10 mouse cellular contexts compared by ENCODE assay signal in the genomic region with DNA sequence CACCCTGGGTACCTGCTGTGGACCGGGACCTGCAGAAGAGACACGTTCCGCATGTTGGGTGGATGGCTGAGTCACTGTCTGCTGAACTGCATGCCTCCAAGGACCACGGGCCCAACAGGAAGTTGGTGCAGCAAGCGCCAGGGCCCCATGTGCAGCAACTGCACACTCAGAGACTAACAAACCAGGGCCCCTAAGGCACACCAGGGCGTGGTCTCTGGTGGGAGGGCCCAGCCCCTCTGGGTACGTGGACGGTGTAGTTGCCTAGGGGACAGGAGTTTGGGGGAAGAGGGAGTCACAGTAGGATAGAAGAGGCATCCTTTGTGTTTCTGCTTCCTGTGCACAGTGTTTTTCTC. TPM values are rescaled to one million over a fixed set of nuclear protein-coding genes. Genes with fewer than 3 reads are reported as not detected.
DNase-seq lines count a peak whose midpoint lies in the region; ATAC-seq and TF ChIP-seq lines count a peak whose summit lies in the region.
"Had no signal": no experiment of that assay in that cellular context is flagged by ENCODE, and none has a peak within 500 bp of the region (broad histone marks: within the 10 kb centered on the region; RNA-seq: fewer than 3 reads in every experiment).

No protein-coding gene starts in this region.

- H3K27ac ChIP-seq in layer of hippocampus, adult 2 months = peak overlapping the region; percentile 85

- no peak for DNase-seq in layer of hippocampus, adult 2 months (ENCODE audit: low spot score in 2 of 2)
- DNase-seq in layer of hippocampus, adult 9-10 months (ENCODE audit: low spot score) = no peak
- DNase-seq in thymus, postnatal 14 days = peak; percentile 87
- no peak for DNase-seq in gastrocnemius, adult 8-10 months (ENCODE audit: low spot score in 2 of 2)
- DNase-seq in left cerebral cortex, adult 11 months (ENCODE audit: low spot score) = no peak
- DNase-seq: adrenal gland, postnatal 10 days; right cerebral cortex, postnatal 14 days had no signal

- no peak for TF ChIP-seq CTCF in layer of hippocampus, adult 2 months (conservative IDR thresholded peaks at IDR 0.05)

- ATAC-seq in granulocyte monocyte progenitor cell, adult 5-6 weeks (replicated peaks; ENCODE audit: poor library complexity, severe bottlenecking) = peak; percentile 86
- ATAC-seq in megakaryocyte, adult 5-6 weeks (ENCODE audit: poor library complexity, severe bottlenecking) = peak; percentile 81
- ATAC-seq in frontal cortex, adult (ENCODE audit: low TSS enrichment) = no peak

- no peak overlapping the region for H3K4me3 ChIP-seq in layer of hippocampus, adult 2 months

RNA-seq across cellular contexts. Expression of a gene that starts 27.9 kb away (rescaled TPM):
- total RNA-seq in layer of hippocampus, adult 2 months (2021) = 10 to 100 TPM; 28.3 to 29.7 TPM
- 0.77 and 3.7 TPM in 2 replicates for total RNA-seq in granulocyte monocyte progenitor cell, adult 5-6 weeks (2014; fragmentation: Nextera tagmentation)
- total RNA-seq in granulocyte monocyte progenitor cell, adult 5-6 weeks (2017) = 0.17 and 0.31 TPM in 2 replicates
- total RNA-seq in megakaryocyte, adult 5-6 weeks (2015) = 0.27 and 0.91 TPM in 2 replicates
- total RNA-seq in megakaryocyte, adult 5-6 weeks (2017) = 0.18 TPM in 1 of 2 replicates, not detected in the other
- total RNA-seq in gastrocnemius, adult 8-10 months (2022) = under 1 TPM; 0.40 to 0.92 (median 0.44) TPM

RNA-seq across cellular contexts. Expression of a gene that starts 29.0 kb away (rescaled TPM):
- 100 to 1,000 TPM; 740 to 785 TPM for total RNA-seq in layer of hippocampus, adult 2 months (2021)
- total RNA-seq in granulocyte monocyte progenitor cell, adult 5-6 weeks (2014; fragmentation: Nextera tagmentation) = 84.3 and 85.6 TPM in 2 replicates
- 67.3 and 72.3 TPM in 2 replicates for total RNA-seq in granulocyte monocyte progenitor cell, adult 5-6 weeks (2017)
- total RNA-seq in megakaryocyte, adult 5-6 weeks (2015) = 51.4 and 61.6 TPM in 2 replicates
- total RNA-seq in megakaryocyte, adult 5-6 weeks (2017) = 77.7 and 116 TPM in 2 replicates
- total RNA-seq in gastrocnemius, adult 8-10 months (2022) = 1 to 10 TPM in 1 of 4 experiments, under 1 TPM in 3; 0.63 to 1.2 (median 0.85) TPM

Comparison
In these comparisons a context has a peak if more than half of its experiments do, and no peak if none do; other contexts are left out.
1. RNA of a gene that starts 27.9 kb away (total RNA-seq): 28.3 to 29.7 TPM in layer of hippocampus, adult 2 months; 0.17 to 3.7 TPM in granulocyte monocyte progenitor cell, adult 5-6 weeks, 0.40 to 0.92 TPM in gastrocnemius, adult 8-10 months and 0.18 to 0.91 TPM in megakaryocyte, adult 5-6 weeks; every median in the first group is over 4 times any median in the second.
2. RNA of a gene that starts 29.0 kb away (total RNA-seq): 740 to 785 TPM in layer of hippocampus, adult 2 months, 51.4 to 116 TPM in megakaryocyte, adult 5-6 weeks and 67.3 to 85.6 TPM in granulocyte monocyte progenitor cell, adult 5-6 weeks; 0.63 to 1.2 TPM in gastrocnemius, adult 8-10 months; every median in the first group is over 10 times any median in the second.